Mouse (Mus musculus): ENCODE measurements around the gene Fam20b.

GRCm38 (mm10) chr1:156673476-156674194 is 45.3 kb downstream of the Fam20b start:
- TF ChIP-seq POLR2A (IDR thresholded peaks at IDR 0.05; ENCODE audit: borderline replicate concordance, insufficient read depth, low read length) (no peak), CTCF (IDR thresholded peaks at IDR 0.05; ENCODE audit: borderline replicate concordance, insufficient read depth, low read depth, low read length) (no peak)

Data from cerebellum, adult 2 months (tissue).